Mouse (Mus musculus) G1E (cell line): Measurements from ENCODE around the gene Spata32.

ENCODE experiments used
- CTCF ChIP-seq: IDR thresholded peaks from 2 replicates; pipeline ENCODE4 v1.5.1; 2012; ENCODE audit warnings: low read depth, low read length, inconsistent platforms, mixed read lengths
- GATA1 ChIP-seq: IDR thresholded peaks from 2 replicates; pipeline ENCODE4 v1.6.1; 2012; ENCODE audit warnings: borderline replicate concordance, low read length, inconsistent platforms, mixed read lengths
- POLR2AphosphoS5 ChIP-seq: IDR thresholded peaks from 2 replicates; pipeline ENCODE4 v1.6.1; 2012; ENCODE audit warnings: low read depth, low read length, inconsistent platforms; ENCODE audit not compliant: insufficient replicate concordance
- TAL1 ChIP-seq: conservative IDR thresholded peaks from 2 replicates; pipeline ENCODE4 v1.6.1; 2012; ENCODE audit warnings: low read depth, low read length, inconsistent platforms, mixed read lengths

GRCm38 (mm10) chr11:103172392-103173040 is 45.7 kb downstream of the Spata32 start:
- no peak for TF ChIP-seq CTCF
- no peak for TF ChIP-seq TAL1
- no peak for TF ChIP-seq GATA1
- TF ChIP-seq POLR2AphosphoS5, result no peak
